Mouse (Mus musculus) kidney, adult 9 months (tissue): ENCODE results near the gene Stard5.

ENCODE experiments used
- DNase-seq: peaks from one replicate; pipeline ENCODE4 v3.0.0; 2022

The Stard5 gene

DNA sequence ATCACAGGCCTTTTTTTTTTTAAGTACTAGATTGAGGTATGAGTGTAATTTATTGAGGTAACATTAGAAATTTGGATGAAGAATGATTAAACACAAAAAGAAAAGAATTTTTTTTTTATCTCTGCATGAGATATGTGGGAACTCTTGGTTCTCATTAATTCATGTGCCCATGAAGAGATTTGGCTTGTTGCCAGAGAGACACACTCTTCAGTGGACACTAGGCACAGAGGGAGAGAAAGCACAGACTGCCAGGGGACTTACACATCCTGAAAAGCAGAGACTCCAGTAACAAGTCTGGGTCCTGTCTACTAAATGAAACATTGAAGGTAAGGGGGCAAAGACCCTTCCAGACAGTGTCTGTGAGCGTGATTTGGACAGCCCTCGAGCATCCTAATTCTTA lies 4.0 kb downstream of the Stard5 start:
- DNase-seq = no peak

DNA sequence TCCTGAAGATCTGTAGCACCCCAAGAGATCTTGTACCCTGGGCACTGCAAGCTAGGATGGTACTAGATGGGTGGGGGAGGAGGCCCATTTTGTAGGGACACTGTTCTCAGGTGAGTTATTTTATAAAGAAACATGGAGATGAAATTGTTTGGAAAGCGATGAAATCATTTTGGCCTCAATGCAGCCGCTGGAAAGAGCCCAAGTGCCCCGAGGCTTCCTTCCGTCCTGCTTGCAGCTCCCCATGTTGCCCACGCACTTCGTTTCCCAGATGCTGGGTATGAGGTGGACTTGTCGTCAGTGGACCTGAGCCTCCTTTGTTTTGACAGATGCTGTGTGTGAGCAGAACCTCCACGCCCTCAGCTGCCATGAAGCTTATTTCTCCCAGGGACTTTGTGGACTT lies 4.7 kb downstream of the Stard5 start:
- DNase-seq = no peak

DNA sequence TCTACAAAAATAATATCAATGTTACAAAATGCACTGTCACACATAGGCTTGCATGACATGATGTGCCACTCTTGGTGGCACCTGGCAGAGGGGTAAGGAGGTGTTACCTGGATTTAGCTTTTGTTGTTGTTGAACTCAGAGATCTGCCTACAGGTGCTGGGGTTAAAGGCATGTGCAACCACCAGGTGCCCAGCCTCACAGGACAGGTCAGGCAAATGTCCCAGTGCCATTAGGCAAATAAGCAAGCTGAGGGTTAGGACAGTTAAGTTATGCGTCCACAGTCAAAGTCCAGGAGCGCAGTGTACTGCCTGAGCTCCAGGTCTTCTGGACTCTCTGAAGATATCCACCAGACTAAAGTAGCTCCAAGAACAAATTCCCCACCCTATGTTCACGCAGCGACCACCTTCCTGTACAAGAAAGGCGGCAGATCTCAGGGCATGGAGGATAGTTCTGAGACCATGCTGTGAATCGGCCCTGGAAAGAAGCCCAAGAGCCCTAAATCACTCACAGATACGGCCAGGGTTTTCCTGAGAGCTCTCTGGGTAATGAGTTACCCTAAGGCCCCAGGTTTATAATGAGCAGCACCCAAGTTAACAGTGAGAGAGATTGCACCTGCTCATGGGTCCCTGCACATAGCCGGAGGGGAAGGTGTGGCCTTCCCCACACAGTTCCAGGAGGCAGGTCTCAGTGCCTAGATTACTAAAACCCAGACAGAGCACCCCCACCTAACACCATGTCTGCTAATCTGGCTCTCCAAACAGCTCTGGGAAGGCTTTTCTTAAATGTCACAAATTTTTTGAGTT lies 6.2 kb downstream of the Stard5 start:
- DNase-seq = peak; percentile 86

GRCm38 (mm10) chr7:83639084-83639483 lies 7.3 kb downstream of the Stard5 start:
- DNase-seq = no peak

DNA sequence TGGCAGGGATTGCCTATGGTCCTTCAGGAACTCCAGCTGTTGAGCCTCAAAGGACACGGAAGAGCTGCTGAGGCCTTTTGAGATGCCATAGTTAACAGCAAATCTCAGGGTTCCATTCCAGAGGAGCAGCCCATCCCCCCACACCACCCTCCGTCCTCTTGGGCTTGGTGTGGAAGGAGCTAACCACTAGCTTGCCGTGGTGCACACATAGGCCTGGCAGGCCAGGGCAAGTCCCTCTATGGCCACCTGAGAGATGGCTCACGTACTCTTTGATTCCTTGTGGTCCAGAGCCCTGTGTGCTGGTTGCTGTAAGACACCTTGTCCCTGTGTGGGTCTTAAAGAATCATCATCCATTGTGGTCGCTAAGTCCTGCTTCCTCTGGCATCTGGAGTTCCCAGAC lies 8.8 kb downstream of the Stard5 start:
- DNase-seq = no peak

DNA sequence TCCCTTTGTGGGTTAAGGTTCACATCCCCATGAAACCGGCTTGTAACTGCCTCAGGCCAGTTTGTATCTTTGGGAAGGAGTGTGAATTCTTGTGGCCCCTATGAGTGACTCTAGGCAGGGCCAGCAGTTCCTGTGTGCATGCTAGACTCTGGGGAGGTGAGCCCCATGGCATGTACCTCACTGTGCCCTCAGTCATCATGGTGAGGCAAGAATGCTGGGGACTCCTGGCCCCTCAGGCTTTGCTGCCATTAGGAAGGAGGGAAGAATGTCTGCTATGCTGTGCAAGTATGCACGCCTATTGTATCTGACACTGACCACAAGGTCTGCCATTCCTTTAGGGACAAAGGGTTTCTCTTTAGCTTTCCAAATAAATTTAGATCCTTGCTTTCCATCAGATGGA lies 9.4 kb downstream of the Stard5 start:
- DNase-seq = no peak

- DNase-seq = no peak
Observed at GRCm38 (mm10) chr7:83643581-83643980, 11.8 kb downstream of the Stard5 start.

DNA sequence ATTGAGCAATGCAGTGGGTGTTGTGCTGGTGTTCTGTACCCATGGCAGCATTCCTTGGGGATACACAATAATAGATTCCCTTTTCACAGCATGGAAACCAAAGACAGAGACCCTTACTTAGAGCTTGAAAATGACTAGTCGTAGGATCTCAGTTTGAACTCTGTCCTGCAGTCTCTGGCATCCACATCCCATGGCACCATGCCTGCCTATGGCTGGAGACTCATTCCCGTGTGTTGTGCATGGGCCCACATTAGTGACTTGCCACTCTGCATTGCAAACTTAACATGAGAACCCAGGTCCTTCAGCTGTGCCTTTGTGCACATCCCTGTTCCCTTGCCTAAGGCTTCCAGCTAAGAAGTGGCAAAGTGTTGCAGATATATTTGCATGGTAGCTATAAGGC lies 13.0 kb downstream of the Stard5 start:
- DNase-seq = no peak

DNA sequence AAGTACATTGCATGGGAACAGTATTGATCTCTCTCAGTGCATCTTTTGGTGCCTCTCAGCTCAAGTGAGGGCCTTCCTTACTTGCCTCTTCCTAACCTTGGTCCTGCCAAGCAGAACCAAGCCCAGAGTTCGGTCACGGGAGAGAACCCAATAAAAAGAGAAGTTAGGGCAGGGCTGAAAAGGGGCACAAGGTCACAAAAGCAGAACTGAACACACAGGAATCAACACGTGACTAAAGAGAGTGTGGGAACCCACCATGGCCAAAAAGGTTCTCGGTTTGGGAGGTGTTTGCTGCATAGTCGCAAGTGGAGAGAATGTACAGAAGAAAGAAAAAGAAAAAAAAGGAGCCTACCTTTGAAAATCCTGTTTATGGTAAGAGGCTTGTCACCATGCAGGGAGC lies 13.7 kb downstream of the Stard5 start:
- DNase-seq = no peak

DNA sequence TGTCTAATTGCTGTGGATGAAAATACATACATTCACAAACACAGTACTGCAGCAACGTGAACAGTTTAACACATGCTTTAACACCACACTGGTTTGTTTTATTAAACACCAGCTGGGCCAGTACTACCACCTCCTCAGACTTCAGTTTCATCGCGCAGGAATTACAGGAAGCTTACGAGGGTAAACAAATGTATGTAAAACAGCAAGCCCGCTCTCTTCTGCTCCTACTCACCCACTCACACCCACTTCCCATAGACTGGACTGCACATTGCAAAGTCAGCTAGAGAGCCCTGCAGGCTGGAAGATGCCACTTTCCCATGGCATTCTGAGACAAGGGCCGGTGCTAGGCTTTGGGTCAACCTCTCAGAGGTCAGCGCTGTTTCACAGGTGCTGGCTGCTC lies 17.0 kb downstream of the Stard5 start:
- no peak for DNase-seq

GRCm38 (mm10) chr7:83650638-83651037 lies 18.9 kb downstream of the Stard5 start:
- DNase-seq = no peak

DNA sequence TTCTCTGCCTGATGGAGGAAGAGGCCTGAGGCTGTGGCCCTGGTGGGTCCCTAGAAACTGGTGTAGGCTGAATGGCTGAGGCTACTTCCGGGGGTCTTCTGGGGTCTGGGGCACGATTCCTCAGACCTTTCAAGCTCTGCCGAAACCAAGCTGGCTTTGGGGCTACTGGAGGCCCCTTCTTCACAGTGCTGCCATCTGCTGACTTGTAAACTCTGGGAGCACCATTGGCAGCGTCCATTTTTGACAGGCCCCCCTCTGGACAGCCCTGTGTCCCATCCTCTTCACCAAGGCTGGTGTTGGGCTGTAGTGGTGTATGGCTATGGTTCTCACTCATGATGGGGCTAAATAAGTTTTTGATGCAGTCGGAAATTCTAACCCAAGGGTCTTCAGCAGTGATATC lies 20.7 kb downstream of the Stard5 start:
- no peak for DNase-seq

DNA sequence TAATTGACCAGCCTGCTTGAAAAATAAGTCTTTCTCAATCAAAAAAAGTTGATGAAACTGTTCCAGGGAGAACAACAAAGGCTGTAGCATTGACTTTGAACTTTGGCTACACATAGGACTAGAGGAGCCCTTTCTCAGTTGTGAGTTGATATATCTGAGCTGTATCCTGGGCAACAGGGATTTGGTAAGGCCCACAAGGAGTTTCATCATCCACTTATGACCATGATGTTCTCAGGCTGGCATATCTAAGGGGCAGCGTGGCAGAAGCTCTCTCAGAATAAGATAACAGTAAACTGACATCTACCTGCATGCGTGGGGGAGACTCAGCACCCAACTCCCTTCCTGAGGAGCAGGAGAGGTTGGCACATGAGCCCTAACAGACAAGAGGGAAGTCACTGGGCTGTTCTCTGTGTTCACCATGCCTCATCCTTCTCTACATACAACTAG lies 21.9 kb downstream of the Stard5 start:
- DNase-seq = no peak

DNA sequence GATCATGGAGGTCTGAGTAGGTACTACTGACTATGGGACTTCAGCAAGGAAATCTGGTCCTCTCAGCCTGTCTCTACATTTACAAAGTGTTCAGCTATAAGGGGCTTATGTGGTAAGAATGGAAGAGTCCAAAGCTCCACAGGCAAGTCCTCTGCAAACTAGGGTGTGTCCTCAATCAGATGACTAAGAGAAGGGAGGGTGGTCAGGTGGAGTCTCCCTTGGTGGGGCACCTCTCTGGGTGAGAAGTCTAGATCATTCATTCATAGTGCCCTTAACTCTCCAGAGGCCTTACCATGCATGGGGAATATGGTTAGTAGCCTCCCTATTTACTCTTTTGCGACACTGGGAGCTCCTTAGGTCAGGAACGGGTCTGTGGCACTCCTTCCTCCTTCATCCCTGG lies 22.4 kb downstream of the Stard5 start:
- DNase-seq = no peak

DNA sequence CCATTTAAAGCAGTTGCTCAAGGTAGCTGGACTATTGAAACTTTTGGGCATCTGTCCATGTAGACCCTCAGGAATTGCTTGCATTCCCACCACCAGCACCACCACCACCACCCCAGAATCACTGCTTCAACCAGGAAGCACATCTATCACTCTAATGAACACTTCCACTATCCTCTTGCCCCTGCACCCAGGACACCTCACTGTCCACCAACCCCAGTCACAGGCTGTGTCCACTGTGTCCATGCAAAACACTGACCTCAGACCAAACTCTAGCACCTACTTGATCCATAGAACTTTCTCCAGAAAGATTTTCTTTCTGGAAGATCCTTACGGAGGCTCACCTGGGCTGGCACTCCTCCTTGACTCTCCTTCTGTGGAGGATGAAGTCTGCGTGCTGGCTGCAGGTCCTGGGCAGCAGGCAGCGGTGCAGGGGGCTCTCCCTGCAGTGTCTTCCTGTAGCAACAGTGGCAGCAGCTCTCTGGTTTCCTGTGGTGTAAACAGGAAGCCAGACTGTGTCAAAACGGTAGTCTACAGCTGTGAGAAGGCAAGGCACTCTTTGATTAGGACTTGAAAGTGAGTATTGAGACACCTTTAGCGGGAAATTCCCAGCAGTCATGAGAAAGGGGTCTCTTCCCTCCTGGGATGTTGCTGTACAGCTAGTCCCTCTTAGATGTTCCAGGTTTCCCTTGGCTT lies 23.3 kb downstream of the Stard5 start:
- DNase-seq = peak; percentile 55

DNA sequence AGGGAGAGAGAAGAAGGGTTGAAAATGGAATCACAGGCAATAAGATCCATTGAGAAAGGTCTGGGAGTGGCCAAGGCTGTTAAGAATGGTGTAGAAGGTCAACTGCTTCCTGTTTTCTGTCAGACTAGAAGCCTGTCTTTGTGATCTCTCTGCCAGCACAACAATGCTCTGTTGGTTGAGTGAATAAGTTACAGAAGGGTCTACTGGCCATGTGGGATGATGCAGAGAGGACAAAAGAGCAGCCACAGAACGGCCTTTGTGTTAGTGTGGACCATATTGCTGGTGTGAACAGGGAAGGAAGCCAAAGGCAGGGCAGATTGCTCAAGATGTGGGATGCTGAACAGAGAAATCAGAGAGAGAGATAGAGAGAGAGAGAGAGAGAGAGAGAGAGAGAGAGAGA lies 27.0 kb downstream of the Stard5 start:
- no peak for DNase-seq

GRCm38 (mm10) chr7:83659159-83660065 lies 27.7 kb downstream of the Stard5 start:
- DNase-seq = peak; percentile 62

DNA sequence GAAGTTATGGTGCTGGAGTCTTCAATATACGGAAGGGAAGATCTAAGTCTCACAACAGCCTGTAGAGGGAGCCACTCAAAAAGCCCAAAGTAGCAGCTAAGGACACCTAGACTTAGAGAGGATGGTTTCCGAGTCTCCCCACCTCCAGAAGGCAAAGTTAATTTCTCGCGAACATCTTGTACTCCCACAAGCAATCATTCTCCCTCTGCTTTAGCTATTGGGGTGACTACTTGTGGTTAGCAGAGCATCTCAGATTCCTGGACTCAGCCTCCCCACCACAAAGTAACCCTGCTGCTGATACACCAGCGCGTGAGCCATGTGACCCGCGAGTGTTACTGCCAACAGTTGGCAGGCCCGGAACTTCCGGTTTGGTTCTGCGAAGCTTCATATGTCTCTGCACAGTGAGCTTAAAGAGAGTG lies 28.5 kb downstream of the Stard5 start:
- DNase-seq = no peak

GRCm38 (mm10) chr7:83661031-83661430 lies 29.3 kb downstream of the Stard5 start:
- DNase-seq = no peak

DNA sequence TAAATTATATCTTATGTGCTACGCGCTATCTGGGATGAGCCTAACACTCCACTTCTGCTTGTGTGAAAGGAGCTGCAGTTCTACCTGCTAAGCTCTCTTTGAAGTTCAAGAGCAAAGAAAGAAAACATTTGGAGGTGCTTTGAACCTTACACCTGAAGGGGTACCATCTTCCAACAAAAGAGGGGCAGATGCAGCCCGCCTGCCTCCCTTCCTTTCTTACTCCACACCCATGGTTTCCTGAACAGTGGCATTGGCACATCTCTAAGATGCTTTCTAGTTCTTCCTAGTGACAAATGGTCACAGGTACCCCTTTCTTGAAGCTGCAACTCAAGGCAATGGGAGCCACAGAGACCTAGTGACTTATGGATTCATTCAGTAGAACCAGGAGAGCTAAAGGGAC lies 30.0 kb downstream of the Stard5 start:
- DNase-seq = no peak

- peak; percentile 57 for DNase-seq
Observed at GRCm38 (mm10) chr7:83662711-83663375, 31.1 kb downstream of the Stard5 start.

- DNase-seq = peak; percentile 66
Observed at GRCm38 (mm10) chr7:83666087-83666595, 34.4 kb downstream of the Stard5 start.
